Mouse (Mus musculus) brain, embryonic 14.5 days (tissue): ENCODE measurements around the gene Nckap1.

Source experiments
- CTCF ChIP-seq: fragments of 200-500 bp; IDR thresholded peaks from 2 replicates; pipeline ENCODE4 v1.5.1; 2012; ENCODE audit warnings: inconsistent platforms, mild to moderate bottlenecking, moderate library complexity, borderline replicate concordance; ENCODE audit not compliant: insufficient read depth, insufficient read length; ENCODE audit errors: extremely low read depth
- POLR2A ChIP-seq: fragments of 200-500 bp; IDR thresholded peaks from 2 replicates; pipeline ENCODE4 v1.6.1; 2012; ENCODE audit warnings: mild to moderate bottlenecking, inconsistent platforms, borderline replicate concordance; ENCODE audit not compliant: poor library complexity, insufficient read depth, insufficient read length, severe bottlenecking; ENCODE audit errors: extremely low read depth

DNA sequence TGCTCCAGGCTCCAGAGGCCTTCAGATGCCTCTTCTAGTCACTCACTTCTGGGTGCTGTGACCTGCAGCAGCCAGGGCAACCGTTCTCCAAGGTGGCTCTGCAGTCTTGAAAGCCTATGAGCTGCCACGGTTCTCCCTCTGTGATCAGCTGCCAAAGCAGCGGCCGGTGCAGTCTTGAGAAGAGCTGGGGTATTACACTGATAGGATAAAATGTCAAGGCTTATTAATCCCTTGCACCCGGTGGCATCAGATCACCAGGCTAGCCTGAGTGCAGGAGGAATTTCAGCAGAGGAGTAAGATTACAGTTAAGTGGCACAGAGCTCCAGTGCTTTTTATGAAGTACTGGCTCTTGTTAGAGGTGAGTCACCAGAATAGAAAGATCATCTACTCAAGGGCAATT, 94.3 kb downstream of the Nckap1 start:
- TF ChIP-seq CTCF, result no peak
- TF ChIP-seq POLR2A, result no peak
